Mouse (Mus musculus) left cerebral cortex, adult 18-20 months (tissue): ENCODE results near the gene Rbm42. TPM values are rescaled to one million over a fixed set of nuclear protein-coding genes. Genes with fewer than 3 reads are reported as not detected.

ENCODE experiments used
- DNase-seq, 2 experiments: peaks; one replicate each; pipeline ENCODE4 v3.0.0; 2021 to 2022; ENCODE audit warnings: low spot score in 2 of 2, mixed read lengths in 1 of 2
- total RNA-seq, 2 experiments: library from RNA; stranded (reverse); gene quantifications; 2 replicates each; pipeline ENCODE4 v1.2.3; 2021

The Rbm42 gene
- total RNA-seq, 2 experiments from 2014 or later = 66.6 to 79.5 TPM

DNA sequence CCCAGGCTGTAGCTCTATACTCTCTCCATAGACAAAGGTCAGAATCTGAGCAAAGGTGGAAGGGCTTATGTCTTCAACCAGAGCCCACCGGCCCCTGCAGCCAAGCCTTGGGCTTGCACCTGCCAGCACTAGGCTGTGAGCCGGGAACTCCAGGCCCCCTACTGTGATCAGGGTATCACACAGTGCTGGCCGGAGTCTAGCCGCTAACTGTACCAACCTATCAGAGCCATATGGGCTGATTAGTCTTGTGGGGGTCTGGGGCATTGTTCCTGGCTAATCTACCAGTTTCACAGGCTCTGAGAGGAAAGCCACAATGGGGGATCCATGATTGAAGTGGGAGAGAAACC, 58.5 kb downstream of the Rbm42 start:
- no peak for DNase-seq

Other genes starting within 250 kb of the Rbm42 start
- 10 to 100 TPM; 29.8 to 30.7 TPM for gene Tyrobp, start 236.6 kb downstream of the Rbm42 start, total RNA-seq
- gene Hcst, start 230.5 kb downstream of the Rbm42 start, total RNA-seq = 1 to 10 TPM in 1 of 2 experiments, not detected in 1; 1.8 TPM
- gene Nfkbid, start 228.6 kb downstream of the Rbm42 start, total RNA-seq = 1 to 10 TPM; 3.9 to 4.1 TPM
- gene Aplp1, start 204.8 kb downstream of the Rbm42 start, total RNA-seq = 1,000 to 10,000 TPM; 1,233 to 1,333 TPM
- gene Kirrel2, start 192.6 kb downstream of the Rbm42 start, total RNA-seq = 1 to 10 TPM; 8.2 to 8.3 TPM
- under 1 TPM; 0.44 to 0.52 TPM for gene Nphs1, start 192.0 kb downstream of the Rbm42 start, total RNA-seq
- gene Prodh2, start 156.7 kb downstream of the Rbm42 start, total RNA-seq = not detected
- gene Arhgap33, start 115.3 kb downstream of the Rbm42 start, total RNA-seq = 100 to 1,000 TPM; 179 to 187 TPM
- gene Hspb6, start 98.1 kb downstream of the Rbm42 start, total RNA-seq = 1 to 10 TPM; 3.7 to 4.3 TPM
- gene Proser3, start 98.0 kb downstream of the Rbm42 start, total RNA-seq = 1 to 10 TPM; 3.8 TPM
- gene Lin37, start 90.5 kb downstream of the Rbm42 start, total RNA-seq = 10 to 100 TPM; 56.8 to 60.4 TPM
- gene U2af1l4, start 87.0 kb downstream of the Rbm42 start, total RNA-seq = 10 to 100 TPM; 64.4 to 71.5 TPM
- 1 to 10 TPM; 7.5 to 8.1 TPM for gene Gm49396, start 87.0 kb downstream of the Rbm42 start, total RNA-seq
- gene Psenen, start 86.7 kb downstream of the Rbm42 start, total RNA-seq = 10 to 100 TPM; 87.7 to 94.4 TPM
- gene Igflr1, start 84.9 kb downstream of the Rbm42 start, total RNA-seq = 1 to 10 TPM; 2.9 to 4.7 TPM
- gene Kmt2b, start 61.6 kb downstream of the Rbm42 start, total RNA-seq = 10 to 100 TPM; 40.0 to 48.4 TPM
- gene Zbtb32, start 51.4 kb downstream of the Rbm42 start, total RNA-seq = not detected
- under 1 TPM; 0.26 to 0.70 TPM for gene Upk1a, start 37.5 kb downstream of the Rbm42 start, total RNA-seq
- 100 to 1,000 TPM; 606 to 625 TPM for gene Cox6b1, start 24.2 kb downstream of the Rbm42 start, total RNA-seq
- gene Etv2, start 14.5 kb downstream of the Rbm42 start, total RNA-seq = not detected
- 1 to 10 TPM; 5.2 to 7.6 TPM for gene Haus5, start 14.7 kb upstream of the Rbm42 start, total RNA-seq
- gene Pmis2, start 21.3 kb upstream of the Rbm42 start, total RNA-seq = not detected
- gene 2200002J24Rik, start 48.6 kb upstream of the Rbm42 start, total RNA-seq = not detected
- gene Atp4a, start 61.9 kb upstream of the Rbm42 start, total RNA-seq = under 1 TPM; 0.26 to 0.66 TPM
- gene Tmem147, start 79.2 kb upstream of the Rbm42 start, total RNA-seq = 100 to 1,000 TPM; 114 to 129 TPM
- not detected for gene Gapdhs, start 93.4 kb upstream of the Rbm42 start, total RNA-seq
- 10 to 100 TPM in 1 of 2 experiments, 1 to 10 TPM in 1; 8.2 to 12.9 TPM for gene Sbsn, start 101.2 kb upstream of the Rbm42 start, total RNA-seq
- 1 to 10 TPM; 1.9 to 4.0 TPM for gene Dmkn, start 113.4 kb upstream of the Rbm42 start, total RNA-seq
- not detected for gene Krtdap, start 137.6 kb upstream of the Rbm42 start, total RNA-seq
- not detected for gene Ffar2, start 173.5 kb upstream of the Rbm42 start, total RNA-seq
- gene Ffar3, start 205.9 kb upstream of the Rbm42 start, total RNA-seq = not detected
- not detected for gene Ffar1, start 211.2 kb upstream of the Rbm42 start, total RNA-seq
- gene Cd22, start 230.0 kb upstream of the Rbm42 start, total RNA-seq = under 1 TPM in 1 of 2 experiments, not detected in 1; 0.09 TPM